Mouse (Mus musculus) intestine, embryonic 14.5 days (tissue): Measurements from ENCODE around the gene Gpr108. TPM values are rescaled to one million over a fixed set of nuclear protein-coding genes. Genes with fewer than 3 reads are reported as not detected.

Source experiments
- ATAC-seq: fragments of 200-750 bp; cut with Nextera tagmentation; replicated peaks from 2 replicates; pipeline ENCODE4 v1.8.0; 2017; ENCODE audit warnings: low read depth, moderate number of reproducible peaks, moderate TSS enrichment, moderate library complexity; ENCODE audit not compliant: low FRiP score, low TSS enrichment
- DNase-seq: peaks from one replicate; pipeline ENCODE4 v3.0.0-alpha.2; 2018; ENCODE audit warnings: low spot score
- H3K27ac ChIP-seq: fragments of 300-500 bp; sonication (generic); 2 replicates; pipeline ENCODE4 v1.5.1; 2014; ENCODE audit warnings: low read depth, mild to moderate bottlenecking, control low read depth
- H3K27me3 ChIP-seq: fragments of 300-500 bp; sonication (generic); replicated peaks from 2 replicates; pipeline ENCODE4 v1.6.1; 2014; ENCODE audit warnings: low read length, control low read depth; ENCODE audit not compliant: control insufficient read depth, insufficient read depth
- H3K36me3 ChIP-seq: fragments of 300-500 bp; sonication (generic); 2 replicates; pipeline ENCODE4 v1.6.1; 2014; ENCODE audit warnings: low read length, control low read depth; ENCODE audit not compliant: control insufficient read depth, insufficient read depth
- H3K4me1 ChIP-seq: fragments of 300-500 bp; sonication (generic); replicated peaks from 2 replicates; pipeline ENCODE4 v1.6.1; 2014; ENCODE audit warnings: low read length, control low read depth, mixed read lengths; ENCODE audit not compliant: control insufficient read depth, insufficient read depth
- H3K4me2 ChIP-seq: fragments of 300-500 bp; sonication (generic); 2 replicates; pipeline ENCODE4 v1.6.1; 2014; ENCODE audit warnings: low read length
- H3K4me3 ChIP-seq: fragments of 300-500 bp; sonication (generic); 2 replicates; pipeline ENCODE4 v1.5.1; 2014; ENCODE audit warnings: low read depth, low read length, control low read depth, mixed read lengths
- H3K9ac ChIP-seq: fragments of 300-500 bp; sonication (generic); 2 replicates; pipeline ENCODE4 v1.6.1; 2014; ENCODE audit warnings: mild to moderate bottlenecking, low read length
- H3K9me3 ChIP-seq: fragments of 300-500 bp; sonication (generic); 2 replicates; pipeline ENCODE4 v1.6.1; 2016; ENCODE audit warnings: low read length, control low read depth; ENCODE audit not compliant: control insufficient read depth
- WGBS: fragments of 180-500 bp; shearing (Covaris S2); extraction: QIAGEN DNeasy Blood & Tissue Kit; methylation state at CpG from one replicate; pipeline ENCODE4 v1.1.7; 2014; 5-methylcytosine and 5-hydroxymethylcytosine counted together
- polyA plus RNA-seq: library from polyadenylated mRNA; unstranded; fragments of >200 nt; fragmentation: Nextera tagmentation; extraction: Ambion mirVana; gene quantifications from 2 replicates; pipeline ENCODE4 v1.2.1, GENCODE M21; 2014

The Gpr108 gene
- polyA plus RNA-seq, 1 experiment from 2014 or later: 37.1 TPM

GRCm38 (mm10) chr17:57243650-57244370 lies 4.4 kb downstream of the Gpr108 start:
- no peak overlapping the region for H3K4me2 ChIP-seq

GRCm38 (mm10) chr17:57237181-57237580 lies 11.1 kb downstream of the Gpr108 start:
- no peak for ATAC-seq
- Histone ChIP-seq H3K4me2 (no peak overlapping the region), H3K4me3 (no peak overlapping the region), H3K9me3 (no peaks in the 10 kb centered on the region), H3K9ac (no peak overlapping the region), H3K27me3 (no peaks in the 10 kb centered on the region), H3K4me1 (0 out of 2 replicates have a peak, but pooled peaks cover 5% of the 10 kb centered on the region), H3K27ac (no peak overlapping the region), H3K36me3 (peaks cover 44% of the 10 kb centered on the region)
- DNase-seq: no peak
- 91% methylated on average over 9 of the region's 9 CpGs for WGBS

More at GRCm38 (mm10) chr17:57243650-57244370, 4.4 kb downstream of the Gpr108 start:
- H3K27ac ChIP-seq: no peak overlapping the region
- ATAC-seq (no peak), DNase-seq (no peak)
- H3K9ac ChIP-seq: no peak overlapping the region
- peaks cover 31% of the 10 kb centered on the region for H3K36me3 ChIP-seq
- no peaks in the 10 kb centered on the region for H3K27me3 ChIP-seq
- H3K4me3 ChIP-seq: no peak overlapping the region
- H3K4me1 ChIP-seq: peaks cover 4% of the 10 kb centered on the region; the same call in 1 of the 2 replicates
- 75% methylated on average over 10 of the region's 10 CpGs for WGBS
- H3K9me3 ChIP-seq: no peaks in the 10 kb centered on the region

GRCm38 (mm10) chr17:57235803-57236202 lies 12.4 kb downstream of the Gpr108 start:
- H3K27me3 ChIP-seq: no peaks in the 10 kb centered on the region
- WGBS: 91% methylated on average over 5 of the region's 5 CpGs
- no peak overlapping the region for H3K9ac ChIP-seq
- no peak overlapping the region for H3K4me3 ChIP-seq
- ATAC-seq (no peak), DNase-seq (no peak)
- H3K4me1 ChIP-seq: 0 out of 2 replicates have a peak, but pooled peaks cover 8% of the 10 kb centered on the region
- no peaks in the 10 kb centered on the region for H3K9me3 ChIP-seq
- H3K27ac ChIP-seq: no peak overlapping the region
- H3K4me2 ChIP-seq: no peak overlapping the region
- peaks cover 37% of the 10 kb centered on the region for H3K36me3 ChIP-seq

DNA sequence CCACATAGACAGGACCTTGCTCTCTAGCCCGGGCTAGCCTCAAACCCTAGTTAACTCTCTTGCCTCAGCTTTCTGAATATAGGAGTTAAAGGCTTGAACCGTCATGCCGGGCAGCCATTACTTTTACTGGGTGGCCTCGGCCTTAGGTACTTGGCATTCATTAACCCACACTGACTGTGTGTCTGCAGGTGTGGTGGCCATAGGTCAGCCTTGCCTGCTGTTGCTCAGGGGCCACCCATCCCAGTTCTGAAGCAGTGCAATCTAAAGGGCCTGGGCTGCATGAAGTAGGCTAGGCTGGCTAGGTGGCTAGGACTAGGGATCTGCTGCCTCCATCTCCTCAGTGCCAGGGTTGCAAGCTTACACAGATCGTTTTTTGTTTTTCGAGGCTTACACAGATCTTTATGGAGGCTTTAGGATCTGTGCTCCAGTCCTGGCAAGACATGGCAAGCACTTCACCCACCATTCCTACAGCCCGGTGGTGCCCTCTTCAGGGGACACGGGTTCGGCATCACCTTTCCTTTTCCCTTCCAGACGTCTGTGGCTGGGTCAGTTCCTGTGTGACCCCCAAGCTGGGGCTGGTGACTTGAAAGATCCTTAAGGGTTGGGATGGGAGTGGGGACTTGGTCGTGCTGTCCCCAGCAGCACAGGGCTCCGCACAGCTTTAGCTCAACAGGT lies 13.9 kb downstream of the Gpr108 start:
- Histone ChIP-seq H3K4me1 (0 out of 2 replicates have a peak, but pooled peaks cover 8% of the 10 kb centered on the region), H3K4me3 (no peak overlapping the region), H3K36me3 (peaks cover 37% of the 10 kb centered on the region), H3K9ac (no peak overlapping the region), H3K9me3 (no peaks in the 10 kb centered on the region), H3K27me3 (no peaks in the 10 kb centered on the region), H3K4me2 (peak overlapping the region; percentile 8; the same call in 1 of the 2 replicates), H3K27ac (no peak overlapping the region)
- ATAC-seq (peak; percentile 48), DNase-seq (no peak)
- 66% methylated on average over 12 of the region's 12 CpGs for WGBS

DNA sequence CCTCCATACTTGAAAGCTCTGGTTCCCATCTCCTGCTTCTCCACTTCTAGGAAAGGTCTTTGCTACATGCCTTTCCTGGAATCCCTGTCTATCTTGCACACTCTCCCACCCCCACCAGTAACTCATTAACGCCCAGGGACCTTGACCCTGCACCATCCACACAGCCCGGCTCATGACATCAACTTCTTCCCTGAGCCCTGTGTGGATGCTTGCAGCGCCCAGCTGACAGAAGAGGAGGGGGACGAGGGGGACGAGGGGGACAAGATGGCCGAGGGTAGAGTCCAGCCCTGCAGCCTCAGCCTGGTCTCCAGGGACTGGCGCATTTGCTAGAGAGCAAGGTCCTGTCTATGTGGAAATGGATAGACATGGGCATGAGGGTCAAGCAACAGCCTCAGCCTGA lies 15.2 kb downstream of the Gpr108 start:
- H3K27me3 ChIP-seq: no peaks in the 10 kb centered on the region
- peak; percentile 66 for DNase-seq
- no peak overlapping the region for H3K9ac ChIP-seq
- no peaks in the 10 kb centered on the region for H3K9me3 ChIP-seq
- 0 out of 2 replicates have a peak, but pooled peaks cover 8% of the 10 kb centered on the region for H3K4me1 ChIP-seq
- ATAC-seq: peak; percentile 71
- 39% methylated on average over 7 of the region's 7 CpGs for WGBS
- no peak overlapping the region for H3K4me3 ChIP-seq
- peak overlapping the region; percentile 16 for H3K27ac ChIP-seq
- H3K36me3 ChIP-seq: peaks cover 33% of the 10 kb centered on the region
- peak overlapping the region; percentile 28 for H3K4me2 ChIP-seq

- Histone ChIP-seq H3K9me3 (no peaks in the 10 kb centered on the region), H3K27me3 (no peaks in the 10 kb centered on the region), H3K36me3 (peaks cover 25% of the 10 kb centered on the region), H3K27ac (no peak overlapping the region), H3K4me3 (no peak overlapping the region), H3K9ac (no peak overlapping the region), H3K4me1 (0 out of 2 replicates have a peak, but pooled peaks cover 8% of the 10 kb centered on the region), H3K4me2 (no peak overlapping the region)
- DNase-seq (no peak), ATAC-seq (no peak)
- WGBS: 100% methylated on average over 1 of the region's 1 CpGs
These were observed 16.0 kb downstream of the Gpr108 start for GRCm38 (mm10) chr17:57232200-57232599.

- Histone ChIP-seq H3K36me3 (peaks cover 18% of the 10 kb centered on the region), H3K4me1 (0 out of 2 replicates have a peak, but pooled peaks cover 8% of the 10 kb centered on the region), H3K4me2 (no peak overlapping the region), H3K27ac (no peak overlapping the region), H3K4me3 (no peak overlapping the region), H3K9ac (no peak overlapping the region), H3K27me3 (no peaks in the 10 kb centered on the region), H3K9me3 (no peaks in the 10 kb centered on the region)
- no peak for ATAC-seq
- no peak for DNase-seq
These were observed 16.9 kb downstream of the Gpr108 start for GRCm38 (mm10) chr17:57231321-57231771.

DNA sequence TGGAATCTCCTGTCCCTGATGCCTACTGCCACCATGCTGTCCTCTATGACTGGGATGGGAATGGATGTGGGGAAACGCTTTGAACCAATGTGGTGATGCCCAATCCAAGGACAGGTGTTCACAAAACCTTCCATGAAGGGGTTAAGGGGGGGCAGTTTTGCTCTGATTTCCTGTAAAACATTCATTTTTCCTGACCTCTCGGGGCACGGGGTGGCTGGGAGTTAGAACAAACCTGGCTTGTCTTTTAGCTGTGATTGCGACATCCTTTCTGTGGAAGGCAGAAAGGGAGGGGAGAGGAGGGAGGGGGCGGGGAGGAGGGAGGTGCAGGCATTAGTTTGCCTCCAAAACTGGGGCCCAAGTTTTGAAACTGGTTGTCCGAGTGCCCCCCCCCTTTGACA lies 17.5 kb downstream of the Gpr108 start:
- Histone ChIP-seq H3K27me3 (no peaks in the 10 kb centered on the region), H3K27ac (no peak overlapping the region), H3K4me1 (0 out of 2 replicates have a peak, but pooled peaks cover 8% of the 10 kb centered on the region), H3K36me3 (peaks cover 14% of the 10 kb centered on the region), H3K9ac (no peak overlapping the region), H3K9me3 (no peaks in the 10 kb centered on the region), H3K4me2 (no peak overlapping the region), H3K4me3 (no peak overlapping the region)
- 43% methylated on average over 6 of the region's 6 CpGs for WGBS
- ATAC-seq: no peak
- DNase-seq: no peak
